Mouse (Mus musculus) thymus, postnatal 14 days (tissue): ENCODE data around the gene Ccdc187.

Experiments used
- DNase-seq: peaks from one replicate; pipeline ENCODE4 v3.0.0; 2021

The Ccdc187 gene

GRCm38 (mm10) chr2:26294457-26294856 lies at the start of gene Ccdc187:
Ccdc187 (minus strand) TSS chr2:26294557.
- no peak for DNase-seq

- peak; percentile 42 for DNase-seq
These were observed 48.5 kb upstream of the Ccdc187 start for GRCm38 (mm10) chr2:26342609-26343490.

GRCm38 (mm10) chr2:26342044-26342443 lies 47.7 kb upstream of the Ccdc187 start:
- DNase-seq: no peak

- DNase-seq: no peak
These were observed 47.2 kb upstream of the Ccdc187 start for GRCm38 (mm10) chr2:26341510-26341981.

GRCm38 (mm10) chr2:26339204-26339551 lies 44.8 kb upstream of the Ccdc187 start:
- DNase-seq: no peak

- no peak for DNase-seq
These were observed 44.2 kb upstream of the Ccdc187 start for GRCm38 (mm10) chr2:26338302-26339203.

GRCm38 (mm10) chr2:26330702-26331101 lies 36.3 kb upstream of the Ccdc187 start:
- no peak for DNase-seq

- no peak for DNase-seq
These were observed 35.7 kb upstream of the Ccdc187 start for GRCm38 (mm10) chr2:26330056-26330468.

GRCm38 (mm10) chr2:26329402-26329801 lies 35.0 kb upstream of the Ccdc187 start:
- DNase-seq: no peak

GRCm38 (mm10) chr2:26327852-26328251 lies 33.5 kb upstream of the Ccdc187 start:
- DNase-seq: no peak

- DNase-seq: peak; percentile 68
These were observed 31.2 kb upstream of the Ccdc187 start for GRCm38 (mm10) chr2:26325386-26326181.

- DNase-seq: peak; percentile 68
These were observed 30.6 kb upstream of the Ccdc187 start for GRCm38 (mm10) chr2:26324917-26325316.

GRCm38 (mm10) chr2:26323589-26324325 lies 29.4 kb upstream of the Ccdc187 start:
- DNase-seq: no peak

GRCm38 (mm10) chr2:26320245-26321185 lies 26.2 kb upstream of the Ccdc187 start:
- DNase-seq: no peak

- DNase-seq: no peak
These were observed 25.3 kb upstream of the Ccdc187 start for GRCm38 (mm10) chr2:26319519-26320244.

GRCm38 (mm10) chr2:26319109-26319508 lies 24.8 kb upstream of the Ccdc187 start:
- DNase-seq: no peak

GRCm38 (mm10) chr2:26317991-26318672 lies 23.8 kb upstream of the Ccdc187 start:
- DNase-seq: no peak

- no peak for DNase-seq
These were observed 23.0 kb upstream of the Ccdc187 start for GRCm38 (mm10) chr2:26317371-26317770.

GRCm38 (mm10) chr2:26316576-26317246 lies 22.4 kb upstream of the Ccdc187 start:
- DNase-seq: no peak
